Mouse (Mus musculus) kidney, adult 8-10 months (tissue): ENCODE measurements around the gene Gpc1.
A peak's percentile ranks its signal among the peaks of the same experiment; 100 is the strongest.

Experiments
- DNase-seq, 2 experiments: peaks; one replicate each; pipeline ENCODE4 v3.0.0; 2022

The Gpc1 gene

DNA sequence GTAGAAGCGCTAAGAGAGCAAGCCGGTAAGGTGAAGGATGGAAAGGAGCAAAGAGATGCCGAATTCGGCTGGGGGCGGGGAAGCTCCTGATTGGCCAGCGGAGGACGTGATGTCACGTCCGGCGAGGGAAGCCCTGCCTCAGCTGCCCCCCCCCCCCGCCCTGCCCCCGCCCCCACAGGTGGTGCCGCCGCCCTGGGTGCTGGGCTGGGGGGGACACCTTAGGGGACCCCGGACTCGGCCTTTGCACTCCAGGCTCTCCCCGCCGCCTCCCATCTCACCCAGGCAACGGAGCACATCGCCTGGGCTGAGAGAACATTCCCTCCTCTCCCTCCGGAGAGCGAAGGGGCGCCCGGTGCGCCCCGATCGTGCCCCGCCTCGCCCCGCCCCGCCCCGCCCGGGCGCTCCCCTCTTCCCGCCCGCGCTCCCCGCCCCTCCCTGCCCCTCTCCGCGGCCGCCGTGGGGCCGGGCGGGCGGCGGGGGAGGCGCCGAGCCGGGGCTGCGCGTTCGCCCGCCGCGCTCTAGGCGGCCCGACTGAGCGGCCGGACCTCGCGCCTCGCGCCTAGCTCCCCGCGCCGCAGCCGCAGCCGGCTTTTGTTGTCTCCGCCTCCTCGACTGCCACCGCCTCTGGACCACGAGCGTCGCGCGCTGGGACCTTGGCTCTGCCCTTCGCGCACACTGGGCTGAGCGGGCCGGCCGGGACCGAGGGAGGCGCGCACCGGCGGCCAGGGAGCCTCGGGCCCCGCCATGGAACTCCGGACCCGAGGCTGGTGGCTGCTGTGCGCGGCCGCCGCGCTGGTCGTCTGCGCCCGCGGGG lies at the start of gene Gpc1:
Gene Gpc1, plus strand, starts transcription at position 458 of the 814 bp plus-strand sequence.
- DNase-seq: peak; percentile 73

DNA sequence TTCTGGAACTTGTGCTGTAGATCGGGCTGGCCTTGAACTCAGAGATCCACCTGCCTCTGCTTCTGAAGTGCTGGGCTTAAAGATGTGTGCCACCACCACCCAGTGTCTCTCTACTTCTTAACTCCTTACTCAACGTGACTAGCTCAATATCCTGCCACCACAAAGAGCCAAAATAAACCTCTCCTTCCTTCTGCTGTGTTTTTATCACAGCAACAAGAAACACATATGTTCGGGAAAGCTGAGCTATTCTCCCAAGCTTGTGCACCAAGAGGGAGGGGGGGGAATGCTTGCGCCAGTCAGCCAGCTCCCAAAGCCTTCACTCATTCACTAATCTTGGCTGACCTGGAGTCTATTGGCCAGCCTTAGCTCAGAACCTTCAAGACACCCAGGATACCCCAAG lies 49.6 kb upstream of the Gpc1 start:
- DNase-seq: no peak

DNA sequence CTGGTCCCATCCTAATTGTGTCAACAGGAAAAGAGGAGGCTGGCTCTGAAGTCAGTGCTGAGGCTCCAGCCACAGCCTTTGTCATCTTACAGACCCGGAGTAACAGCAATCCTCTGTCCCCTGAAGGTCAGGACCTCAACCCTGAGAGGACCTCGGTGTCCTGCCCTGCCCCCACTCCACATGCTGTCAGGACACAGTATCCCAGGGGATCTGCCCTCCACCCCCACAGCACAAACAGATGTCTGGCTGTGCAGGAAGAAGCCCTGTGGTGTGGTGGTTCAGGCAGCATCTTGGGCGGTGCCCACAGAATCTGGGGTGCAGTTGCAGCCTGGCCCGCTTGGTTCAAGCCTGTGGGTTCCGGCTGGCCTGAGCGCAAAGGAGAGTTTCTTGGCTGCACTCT lies 48.9 kb upstream of the Gpc1 start:
- no peak for DNase-seq

DNA sequence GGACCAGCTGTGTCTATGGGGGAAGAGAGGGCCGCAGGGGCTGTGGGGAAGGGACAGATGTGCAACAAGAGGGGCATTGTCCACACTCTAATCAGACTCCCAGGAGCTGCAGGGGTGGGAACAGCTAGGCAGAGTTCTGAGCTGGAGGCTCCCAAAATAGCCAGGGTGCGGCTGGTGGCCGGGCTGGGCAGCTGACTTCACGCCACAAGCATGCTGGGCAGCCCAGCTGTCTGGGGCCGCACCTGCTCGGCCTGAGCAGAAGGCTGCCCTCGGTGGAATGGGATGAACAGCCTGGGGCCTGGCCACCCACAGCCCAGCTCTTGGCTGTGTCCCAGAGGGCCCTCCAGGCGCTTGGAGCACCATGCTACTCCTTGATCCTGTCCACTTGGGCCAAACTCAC lies 44.2 kb upstream of the Gpc1 start:
- no peak for DNase-seq

DNA sequence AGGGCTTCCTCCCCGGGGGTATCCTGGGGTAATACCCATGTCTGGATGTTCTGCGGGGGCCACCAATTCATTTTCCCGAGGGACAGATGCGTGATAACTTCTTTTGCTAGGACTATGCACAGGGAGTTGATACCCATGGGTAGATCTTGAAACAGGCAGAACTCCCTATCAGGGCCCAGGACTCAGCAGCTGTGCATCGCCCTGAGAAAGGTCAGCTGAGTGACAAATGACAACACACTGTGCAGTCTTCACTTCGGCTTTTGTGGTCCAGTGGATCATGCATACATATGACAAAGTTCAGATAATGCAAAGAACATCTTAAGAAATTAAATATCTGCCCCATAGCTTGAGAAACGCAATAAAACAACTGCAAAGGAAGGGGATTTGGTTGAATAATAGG lies 43.4 kb upstream of the Gpc1 start:
- no peak for DNase-seq

DNA sequence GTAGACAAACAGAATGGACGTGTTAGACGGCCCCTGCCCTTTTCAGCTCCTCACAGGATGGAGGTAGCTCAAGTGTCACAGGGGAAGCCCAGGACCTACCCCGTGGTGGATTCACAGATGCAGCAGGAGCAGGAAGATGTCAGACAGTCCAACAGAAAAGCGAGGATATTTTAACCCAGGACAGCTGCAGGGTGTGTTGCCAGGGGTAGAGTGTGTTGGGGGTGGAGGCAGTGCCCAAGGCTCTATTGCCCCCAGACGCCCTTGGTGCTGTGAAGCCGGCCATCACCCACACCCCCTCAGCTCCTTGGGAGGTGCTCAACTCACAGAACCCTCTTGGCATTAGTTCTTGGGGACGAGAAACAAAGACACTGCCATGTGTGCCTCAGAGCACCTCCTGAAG lies 40.8 kb upstream of the Gpc1 start:
- no peak for DNase-seq

DNA sequence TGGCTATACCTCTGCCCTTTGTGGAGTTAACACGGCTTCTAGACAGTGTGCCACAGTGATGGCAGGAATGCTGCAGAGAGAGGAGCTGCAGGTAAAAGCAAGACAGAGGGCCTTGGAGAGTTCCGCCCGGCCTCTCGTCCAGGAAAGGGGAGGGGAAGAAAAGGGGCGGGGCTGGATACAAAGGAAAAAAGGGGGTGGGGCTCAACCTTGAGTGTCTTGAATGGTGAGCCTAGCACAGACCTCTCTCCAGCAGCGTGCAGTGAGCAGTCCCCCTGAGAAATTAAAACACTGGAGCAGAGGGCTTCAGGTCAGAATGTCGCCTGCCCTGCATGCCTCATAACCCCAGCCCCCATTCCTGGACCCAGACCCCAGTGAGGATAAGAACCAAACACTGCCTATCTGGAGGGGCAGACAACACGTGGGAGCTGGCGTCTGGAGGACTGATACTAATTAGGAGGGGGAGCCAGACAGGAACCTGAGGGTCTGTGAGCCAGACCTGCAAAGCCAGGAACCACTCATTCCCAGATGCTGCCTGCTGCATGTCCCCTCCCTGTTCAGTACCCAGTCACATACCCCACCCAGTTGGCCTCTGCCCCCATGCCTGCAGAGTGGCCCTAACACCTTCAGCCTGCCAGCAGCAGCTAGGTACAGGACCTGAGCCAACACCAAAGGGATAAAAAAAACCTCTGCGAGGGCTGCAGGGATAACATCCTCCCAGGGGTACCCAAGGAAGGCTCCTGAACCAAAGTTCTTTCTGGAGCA lies 40.2 kb upstream of the Gpc1 start:
- DNase-seq: no peak

DNA sequence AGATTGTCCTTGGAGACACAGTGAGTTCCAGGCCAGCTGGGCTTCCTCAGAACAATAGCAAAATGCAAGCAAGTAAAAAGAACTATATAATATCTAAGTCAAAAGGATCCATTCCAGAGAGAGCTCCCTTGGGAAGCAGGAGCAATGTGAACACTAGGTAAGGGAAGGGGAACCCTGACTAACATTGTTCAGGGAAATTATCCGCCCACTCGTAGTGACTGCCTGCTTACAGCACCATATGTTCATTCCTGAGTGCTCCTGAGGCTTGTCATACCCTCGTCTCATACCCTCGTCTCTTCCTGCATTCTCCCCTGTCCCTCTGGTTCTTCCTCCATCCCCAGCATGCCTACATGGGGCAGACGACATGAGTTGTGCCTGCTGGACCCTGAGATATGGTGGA lies 37.7 kb upstream of the Gpc1 start:
- no peak for DNase-seq

DNA sequence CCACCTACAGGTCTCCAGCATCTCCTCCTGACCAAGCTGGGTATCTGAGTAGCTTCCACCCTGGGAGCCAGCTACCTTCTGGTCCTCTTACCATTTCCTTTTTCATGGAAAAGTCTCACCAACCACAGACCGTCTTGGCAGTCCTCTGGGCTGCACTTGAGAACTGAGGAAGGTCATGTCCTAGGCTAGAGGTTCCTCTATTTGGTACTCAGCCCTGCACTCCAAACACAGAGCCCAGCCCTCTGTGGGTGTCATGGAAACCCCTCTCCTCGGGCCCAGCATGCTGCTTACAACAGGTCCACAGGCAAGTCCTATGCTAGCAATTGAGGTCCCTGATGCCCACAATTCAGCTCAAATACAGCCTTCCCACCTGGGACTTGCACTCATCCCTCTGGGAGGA lies 33.0 kb upstream of the Gpc1 start:
- no peak for DNase-seq

DNA sequence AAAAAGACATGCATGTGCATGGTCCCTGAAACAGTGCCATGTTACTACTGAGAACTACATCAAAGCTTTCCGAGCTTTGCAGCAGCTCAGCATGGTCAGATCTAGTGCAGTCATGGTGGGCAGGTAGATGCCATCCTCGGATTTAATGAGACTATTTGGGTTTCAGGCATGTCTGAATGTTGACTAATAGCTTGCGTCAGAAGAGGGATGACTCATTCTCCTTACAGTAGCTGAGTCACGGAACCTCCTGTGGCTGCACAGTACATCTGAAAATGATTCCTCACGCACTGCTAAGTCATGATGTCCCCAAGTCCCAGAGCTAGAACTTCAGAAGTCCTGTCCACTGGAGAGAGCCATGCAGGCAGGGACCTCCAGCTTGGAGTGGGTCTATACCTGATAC lies 31.8 kb upstream of the Gpc1 start:
- DNase-seq: no peak

DNA sequence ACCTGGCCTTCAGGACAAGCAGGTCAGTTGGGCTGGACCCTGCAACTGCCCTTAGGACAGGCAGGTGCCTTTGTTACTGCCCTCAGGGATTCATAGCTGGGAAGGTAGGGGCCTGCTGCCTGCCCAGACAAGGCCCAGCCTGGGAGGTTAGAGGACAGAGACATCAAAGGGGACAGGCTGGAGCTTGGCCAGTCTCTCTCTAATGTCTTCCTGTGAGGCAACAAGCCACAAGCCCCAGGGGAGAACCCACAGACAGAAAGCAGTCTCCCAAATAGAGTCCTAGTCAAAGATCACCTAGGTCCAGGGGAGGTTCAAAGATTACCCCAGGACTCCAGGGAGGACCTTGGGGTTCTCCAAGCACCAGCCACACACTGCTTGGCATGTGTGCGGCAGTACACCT lies 29.1 kb upstream of the Gpc1 start:
- DNase-seq: no peak

DNA sequence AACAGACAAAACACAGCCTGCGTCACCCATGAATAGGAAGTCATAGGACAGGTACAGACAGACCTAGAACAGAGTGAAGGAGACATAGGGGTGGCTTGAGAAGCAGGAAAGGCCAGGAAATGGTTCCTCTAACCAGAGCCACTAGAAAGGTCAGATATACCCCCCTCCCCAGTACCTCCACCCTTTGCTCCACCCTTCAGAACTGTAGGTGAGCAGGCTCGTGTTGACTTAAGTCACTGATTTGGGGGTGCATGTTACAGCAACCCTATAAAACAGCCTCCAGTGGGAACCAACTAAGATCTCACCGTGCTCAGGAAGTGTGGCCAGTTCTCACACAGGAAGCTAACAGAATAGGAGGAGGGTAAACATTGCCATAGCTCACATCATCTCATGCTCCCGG lies 28.1 kb upstream of the Gpc1 start:
- DNase-seq: no peak

DNA sequence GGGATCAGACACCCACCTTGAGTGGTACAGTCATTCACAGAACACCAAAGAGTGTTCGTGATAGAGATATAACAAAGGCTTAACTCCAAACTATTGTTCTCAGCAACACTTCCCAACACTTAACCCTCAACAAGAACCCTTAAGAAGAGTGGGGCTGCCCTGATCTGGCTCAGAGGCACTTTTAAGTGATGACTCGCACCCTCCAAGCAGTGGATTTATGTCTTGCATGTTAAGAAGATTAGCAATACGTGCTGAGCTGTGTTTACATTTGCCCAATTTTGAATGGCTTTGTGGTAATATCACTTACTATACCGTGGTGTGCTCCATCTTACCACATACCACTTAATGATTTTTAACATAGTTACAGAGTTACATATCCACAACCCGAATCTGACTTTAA lies 26.3 kb upstream of the Gpc1 start:
- no peak for DNase-seq

DNA sequence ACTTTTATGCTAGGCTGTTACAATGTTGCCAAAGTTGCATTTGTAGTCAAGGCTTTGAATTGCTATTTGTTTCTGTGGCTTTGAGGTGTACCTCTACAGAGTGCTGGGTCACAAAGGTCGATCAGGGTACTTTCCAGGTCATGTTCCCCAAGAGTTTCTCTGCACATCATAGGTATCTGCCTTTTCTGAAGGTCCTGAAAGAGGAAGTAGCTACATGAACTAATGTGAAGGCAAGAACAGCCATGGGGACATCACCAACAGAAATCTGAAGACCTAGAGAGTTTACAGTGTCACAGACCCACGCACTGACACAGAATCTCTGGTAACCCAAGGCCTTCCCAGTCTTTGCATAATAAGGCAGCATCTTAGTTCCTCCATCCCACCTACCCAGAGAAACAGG lies 25.6 kb upstream of the Gpc1 start:
- no peak for DNase-seq

DNA sequence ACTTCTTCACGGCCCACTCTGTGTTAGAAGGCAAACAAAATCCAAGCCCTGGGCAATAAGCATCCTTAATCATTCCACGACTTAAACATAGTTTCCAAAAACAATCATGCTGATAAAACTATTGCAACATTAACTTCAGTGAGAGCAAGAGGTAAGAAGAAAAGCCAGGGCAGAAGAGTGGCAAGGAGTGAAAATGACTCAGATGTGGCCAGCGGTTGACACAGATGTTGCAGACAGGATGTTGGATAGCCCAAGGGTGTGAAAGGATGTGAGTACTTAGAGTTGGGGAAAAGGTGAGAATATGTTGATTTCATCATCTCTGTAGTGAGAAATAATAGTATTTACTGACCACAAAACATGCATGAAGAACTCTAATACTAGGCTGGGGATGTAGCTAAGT lies 24.7 kb upstream of the Gpc1 start:
- no peak for DNase-seq

DNA sequence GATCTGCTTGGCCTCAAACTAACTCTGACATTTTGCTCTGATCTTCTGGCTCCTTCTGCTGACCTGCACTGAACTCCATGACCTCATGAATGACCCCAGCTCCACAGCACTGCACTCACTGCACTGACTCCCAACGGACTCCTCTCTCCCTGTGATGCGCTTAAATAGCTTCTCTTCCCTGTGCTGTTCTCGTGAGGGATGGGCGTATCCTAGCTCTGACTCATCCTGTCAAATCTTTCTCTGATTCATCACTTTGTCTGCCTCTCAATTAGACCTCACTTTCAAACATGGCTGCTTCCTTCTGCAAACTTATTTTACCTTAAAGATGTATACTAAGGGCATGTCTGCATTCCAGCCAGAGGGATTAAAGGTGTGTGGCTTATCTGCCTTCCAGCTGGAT lies 21.8 kb upstream of the Gpc1 start:
- no peak for DNase-seq

DNA sequence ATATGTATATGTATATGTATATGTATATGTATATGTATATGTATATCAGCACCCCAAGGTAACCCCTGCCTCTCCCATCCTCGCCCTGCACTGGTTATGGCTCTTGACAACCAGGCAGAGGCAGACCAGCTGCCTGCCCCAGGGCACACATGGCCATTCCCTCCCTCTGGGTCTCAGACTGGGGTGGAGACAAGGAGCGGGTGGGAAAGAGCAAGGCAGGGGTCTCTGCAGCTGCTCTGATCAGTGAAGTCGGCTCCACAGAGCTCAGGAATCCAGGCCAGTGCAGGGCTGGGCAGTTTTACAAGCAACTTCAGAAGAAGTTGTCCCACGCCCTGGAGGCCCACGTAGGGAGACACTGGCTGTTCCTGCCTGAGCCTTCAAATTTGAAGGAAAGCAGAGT lies 17.1 kb upstream of the Gpc1 start:
- no peak for DNase-seq

DNA sequence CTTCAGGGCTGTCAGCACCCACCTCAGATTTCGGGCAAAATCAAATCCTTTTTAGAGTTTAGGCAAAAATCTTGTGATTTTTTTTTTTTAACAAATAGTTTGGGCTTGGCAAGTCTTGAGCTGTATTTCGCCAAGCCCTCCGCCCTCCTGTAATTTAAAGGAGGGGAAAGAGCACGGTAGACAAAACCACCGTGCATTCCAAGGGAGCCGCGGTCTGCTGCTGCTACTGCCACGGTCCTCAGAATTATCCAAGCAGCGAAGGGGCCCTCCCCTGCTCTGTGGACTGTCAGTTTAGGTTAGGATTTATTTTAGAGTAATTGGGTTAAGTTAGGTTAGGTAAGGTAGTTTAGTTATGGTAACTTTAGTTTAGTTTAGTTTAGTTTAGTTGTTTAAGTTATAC lies 16.3 kb upstream of the Gpc1 start:
- DNase-seq: no peak

DNA sequence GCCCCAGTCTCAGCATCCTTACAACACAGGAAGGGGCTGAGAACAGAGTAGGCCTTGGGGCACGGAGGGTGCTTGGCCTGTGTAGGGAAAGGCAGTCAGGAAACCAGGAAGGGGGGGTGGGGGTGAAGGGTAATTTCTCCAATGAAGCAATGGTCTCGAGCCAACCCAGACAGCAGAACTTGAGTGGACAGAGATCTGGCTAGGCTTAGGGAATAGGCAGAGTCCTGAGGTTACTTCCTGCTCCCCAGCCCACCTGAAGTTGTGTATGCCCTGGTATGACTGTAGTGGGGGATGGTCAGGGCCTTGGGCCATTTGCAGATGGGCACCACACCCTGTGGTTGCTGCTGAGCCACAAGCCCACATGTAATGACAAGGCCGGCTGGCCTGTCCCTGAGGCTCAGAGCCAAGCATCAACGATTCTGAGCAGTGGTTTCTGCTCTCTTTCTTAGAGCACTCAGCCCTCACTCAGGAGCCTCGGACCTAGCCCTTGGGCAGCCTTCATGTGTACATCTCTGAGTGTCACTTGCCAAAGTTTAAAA lies 15.6 kb upstream of the Gpc1 start:
- no peak for DNase-seq

DNA sequence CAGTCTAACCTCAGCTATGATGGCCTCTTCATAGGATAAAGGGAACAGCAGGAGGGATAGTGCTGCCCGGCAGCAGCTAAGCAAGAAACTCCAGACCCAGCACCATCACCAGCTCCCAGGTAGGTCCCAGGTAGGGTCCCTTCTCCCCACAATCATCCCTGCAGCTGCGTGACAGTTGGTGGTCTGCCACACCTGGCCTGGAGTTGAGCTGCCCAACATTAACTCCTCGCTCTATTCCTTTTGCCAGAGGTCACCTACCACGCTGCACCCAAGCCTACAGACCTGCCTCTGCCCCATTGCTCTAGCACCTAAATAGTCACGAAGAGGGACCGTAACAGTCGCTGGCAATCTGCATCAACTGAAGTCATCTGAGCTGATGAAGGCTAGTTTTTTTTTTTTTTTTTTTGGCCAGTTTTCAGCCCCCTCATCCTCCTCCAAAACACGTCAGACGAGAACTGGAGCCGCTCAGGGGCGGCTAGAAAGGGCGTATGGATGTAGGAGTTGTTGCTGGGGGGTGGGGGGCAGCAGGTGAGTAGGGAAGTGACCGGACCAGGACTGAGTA lies 738 bp upstream of the Gpc1 start:
- no peak for DNase-seq

DNA sequence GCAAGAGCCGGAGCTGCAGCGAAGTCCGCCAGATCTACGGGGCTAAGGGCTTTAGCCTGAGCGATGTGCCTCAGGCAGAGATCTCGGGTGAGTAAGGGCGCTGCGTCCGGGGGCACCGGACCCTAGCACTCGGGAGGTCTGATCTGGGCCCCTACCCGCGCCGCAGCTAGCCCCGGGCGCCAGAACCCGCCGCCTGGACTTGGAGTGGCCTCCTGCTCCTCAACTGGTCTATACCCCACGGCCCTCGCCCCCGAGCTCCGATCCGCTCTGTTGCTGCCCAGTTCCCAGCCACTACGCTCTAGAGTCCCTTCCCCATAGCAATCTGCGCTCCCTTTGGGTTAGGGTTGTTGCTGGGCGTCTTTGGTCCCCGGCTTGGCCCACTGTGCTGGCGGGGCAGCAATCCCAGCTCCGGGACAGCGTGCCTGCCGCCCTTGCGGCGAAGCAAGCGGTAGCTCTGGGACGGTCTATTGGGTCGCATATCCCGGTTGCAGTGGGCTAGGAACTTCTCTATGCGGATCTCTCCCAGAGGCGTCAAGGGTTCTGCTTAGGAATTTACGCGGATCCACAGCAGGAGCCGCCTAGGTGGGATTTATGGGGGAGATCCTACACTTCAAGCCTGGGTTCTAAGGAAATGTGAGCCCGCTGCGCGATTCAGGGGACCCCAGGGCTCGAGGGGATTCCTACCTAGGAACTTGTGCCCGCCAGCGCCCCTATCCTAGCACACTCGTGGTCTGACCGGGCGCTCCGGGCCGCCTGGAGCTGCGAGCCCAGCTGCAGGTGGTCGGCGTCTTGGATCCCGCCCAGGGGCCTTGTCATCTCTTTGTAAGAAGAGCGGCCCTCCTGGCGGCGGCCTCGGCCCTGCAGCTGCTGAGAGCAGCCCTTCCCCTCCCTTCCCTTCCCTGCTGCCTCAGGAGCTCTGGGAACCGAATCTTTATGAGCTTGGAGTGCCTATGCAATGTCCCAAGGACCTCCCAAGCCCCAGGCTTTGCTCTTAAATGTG lies 866 bp downstream of the Gpc1 start:
- peak in 1 of 2 experiments; percentile 11 for DNase-seq

DNA sequence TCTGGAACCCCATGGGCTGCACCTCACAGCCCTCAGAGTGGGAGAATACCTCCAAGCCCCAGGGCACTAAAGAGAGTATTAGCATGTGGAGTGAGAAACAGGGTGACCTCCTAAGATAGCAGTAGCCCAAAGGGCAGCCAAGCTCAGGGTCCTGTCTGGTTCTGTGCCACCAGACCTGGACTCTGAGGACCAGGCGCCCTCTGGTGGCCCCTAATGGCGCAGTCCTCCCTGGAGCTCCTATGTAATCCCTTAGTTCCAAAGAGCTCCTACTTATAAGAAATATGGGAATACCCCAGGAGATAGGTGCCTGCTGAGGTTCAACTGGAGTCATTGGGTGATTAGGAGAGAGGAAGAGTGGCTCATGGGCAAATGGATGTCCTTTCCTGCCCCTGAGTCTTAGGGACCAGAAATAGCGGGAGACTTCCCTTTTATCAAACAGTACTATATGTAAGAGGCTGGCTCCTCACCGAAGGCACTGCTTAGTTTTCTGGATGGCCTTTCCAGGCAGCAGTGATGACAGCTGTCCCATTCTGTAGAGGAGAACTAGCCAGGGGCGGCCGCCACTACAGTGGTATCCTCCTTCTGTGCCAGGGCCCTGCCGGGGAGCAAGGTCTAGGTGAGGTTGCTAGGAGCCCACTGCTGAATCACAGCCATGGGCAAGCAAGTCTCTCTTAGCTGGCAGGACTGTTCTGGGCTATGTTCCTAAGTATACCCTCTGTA lies 2.7 kb downstream of the Gpc1 start:
- peak; percentile 62 to 84 for DNase-seq
